Mouse (Mus musculus): ENCODE data around the gene Hspa12a.
"Not testable (repeated sequence)": the region's sequence is repeated elsewhere in the genome, so short reads cannot be mapped to it uniquely, and the experiment has no call there.

Gene Hspa12a

DNA sequence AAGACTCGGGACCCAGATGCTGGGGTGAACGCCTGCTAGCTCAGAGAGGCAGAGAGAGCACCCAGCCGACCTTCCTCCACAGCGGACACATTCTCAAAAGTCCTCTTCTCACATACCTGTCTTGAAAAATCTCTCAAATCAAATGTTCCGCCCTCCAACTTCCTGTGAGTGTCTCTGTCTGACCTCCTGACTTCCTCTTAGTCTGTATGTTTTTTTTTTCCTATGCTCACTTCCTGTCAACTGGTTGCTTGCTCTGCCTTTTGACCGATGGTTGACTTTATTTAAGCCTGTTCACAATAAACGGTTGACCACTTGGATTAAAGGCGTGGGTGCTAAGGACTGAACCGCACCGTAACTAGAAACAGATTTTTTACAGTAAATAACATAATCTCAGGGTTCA lies 35.4 kb downstream of the Hspa12a start:
- DNase-seq (ENCODE audit: low spot score): no peak

DNA sequence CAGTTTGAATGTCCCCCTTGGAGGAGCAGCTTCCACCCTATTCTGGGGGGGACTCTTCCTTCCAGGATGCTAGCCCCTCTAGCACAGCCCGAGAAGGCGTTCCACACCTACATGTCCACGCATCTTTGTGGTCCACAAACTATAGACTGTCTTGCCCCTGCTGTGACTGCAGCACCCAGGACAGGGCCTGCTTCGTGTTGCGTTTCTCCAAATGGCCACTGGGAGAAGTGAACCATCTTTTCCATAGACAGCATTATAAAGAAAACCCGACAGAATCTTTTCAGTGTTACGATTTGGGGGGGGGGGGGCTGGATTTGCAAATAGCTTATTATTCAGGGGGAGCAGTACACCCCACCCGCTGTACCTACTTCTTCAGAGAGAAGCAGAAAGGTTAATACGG lies 36.8 kb downstream of the Hspa12a start:
- no peak for DNase-seq (ENCODE audit: low spot score)

DNA sequence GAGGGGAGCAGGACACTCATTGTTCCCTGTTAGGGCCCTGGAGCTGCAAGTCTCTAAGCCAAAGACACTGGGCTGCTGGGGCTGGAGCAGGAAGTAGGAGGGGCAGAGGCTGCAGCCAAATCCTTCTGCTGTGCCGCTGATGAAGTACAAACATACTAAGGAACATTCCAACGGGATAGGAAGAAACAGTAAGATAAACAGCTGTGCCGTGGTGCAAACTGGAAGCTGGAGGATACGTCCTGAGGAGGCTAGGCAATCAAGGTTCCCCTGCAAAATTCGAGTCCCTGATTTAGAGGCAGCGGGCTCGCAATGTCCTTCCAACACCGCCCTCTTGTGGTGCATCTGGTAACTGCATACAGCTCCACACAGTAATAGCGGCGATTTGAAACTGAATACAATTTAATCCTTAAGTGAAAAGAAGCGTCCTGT lies 39.5 kb downstream of the Hspa12a start:
- DNase-seq (ENCODE audit: low spot score): peak; percentile 54

DNA sequence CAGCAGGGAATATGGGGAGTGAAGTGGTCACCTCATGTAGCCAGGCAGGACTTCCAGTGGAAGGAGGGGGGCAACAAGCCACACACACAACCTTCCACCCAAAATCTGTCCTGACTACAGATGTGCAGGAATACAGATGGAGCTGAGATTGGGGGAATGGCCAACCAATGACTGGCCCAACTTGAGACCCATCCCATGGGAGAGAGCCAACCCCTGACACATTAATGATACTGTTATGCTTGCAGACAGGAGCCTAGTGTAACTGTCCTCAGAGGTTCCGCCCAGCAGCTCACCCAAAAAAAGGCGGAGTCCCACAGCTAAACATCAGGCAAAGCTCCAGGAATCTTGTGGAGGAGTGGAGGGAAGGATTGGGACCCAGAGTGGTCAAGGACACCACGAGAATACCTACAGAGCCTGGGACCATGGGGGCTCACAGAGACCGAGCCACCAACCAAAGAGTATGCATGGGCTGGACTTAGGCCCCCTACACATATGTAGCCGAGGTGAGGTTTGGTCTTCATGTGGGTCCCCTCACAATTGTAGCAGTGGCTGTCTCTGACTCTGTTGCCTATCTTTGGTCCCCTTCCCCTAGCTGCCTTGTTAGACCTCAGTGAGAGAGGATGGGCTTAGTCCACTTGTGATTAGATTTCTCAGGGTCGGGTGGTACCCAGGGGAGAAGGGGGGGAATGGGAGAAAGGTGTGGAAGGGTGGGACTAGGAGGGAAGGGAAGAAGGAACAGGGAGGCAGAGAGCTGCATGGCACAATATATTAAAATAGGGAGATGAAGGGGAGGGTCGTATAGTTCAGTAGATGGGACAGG lies 40.2 kb downstream of the Hspa12a start:
- DNase-seq (ENCODE audit: low spot score): no peak

GRCm38 (mm10) chr19:58900471-58900870 lies 43.0 kb downstream of the Hspa12a start:
- not testable (repeated sequence) for DNase-seq (ENCODE audit: low spot score)

DNA sequence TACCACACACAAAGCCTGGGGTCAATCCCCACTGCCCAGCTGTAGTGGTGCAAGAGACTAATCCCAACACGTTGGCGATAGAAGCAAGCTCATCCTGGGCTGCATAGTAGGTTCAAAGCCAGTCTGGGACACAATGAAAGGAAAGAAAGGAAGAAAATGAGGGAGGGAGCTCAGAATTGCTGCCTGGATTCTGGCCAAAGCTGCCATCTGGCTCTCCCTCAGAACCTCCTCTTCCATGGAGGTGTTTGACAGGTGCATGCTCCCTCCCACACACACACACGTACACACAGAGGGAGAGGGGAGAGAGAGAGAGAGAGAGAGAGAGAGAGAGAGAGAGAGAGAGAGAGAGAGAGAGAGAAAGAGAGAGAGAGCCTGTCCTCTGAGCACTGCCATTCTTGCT lies 47.2 kb downstream of the Hspa12a start:
- DNase-seq (ENCODE audit: low spot score): no peak

DNA sequence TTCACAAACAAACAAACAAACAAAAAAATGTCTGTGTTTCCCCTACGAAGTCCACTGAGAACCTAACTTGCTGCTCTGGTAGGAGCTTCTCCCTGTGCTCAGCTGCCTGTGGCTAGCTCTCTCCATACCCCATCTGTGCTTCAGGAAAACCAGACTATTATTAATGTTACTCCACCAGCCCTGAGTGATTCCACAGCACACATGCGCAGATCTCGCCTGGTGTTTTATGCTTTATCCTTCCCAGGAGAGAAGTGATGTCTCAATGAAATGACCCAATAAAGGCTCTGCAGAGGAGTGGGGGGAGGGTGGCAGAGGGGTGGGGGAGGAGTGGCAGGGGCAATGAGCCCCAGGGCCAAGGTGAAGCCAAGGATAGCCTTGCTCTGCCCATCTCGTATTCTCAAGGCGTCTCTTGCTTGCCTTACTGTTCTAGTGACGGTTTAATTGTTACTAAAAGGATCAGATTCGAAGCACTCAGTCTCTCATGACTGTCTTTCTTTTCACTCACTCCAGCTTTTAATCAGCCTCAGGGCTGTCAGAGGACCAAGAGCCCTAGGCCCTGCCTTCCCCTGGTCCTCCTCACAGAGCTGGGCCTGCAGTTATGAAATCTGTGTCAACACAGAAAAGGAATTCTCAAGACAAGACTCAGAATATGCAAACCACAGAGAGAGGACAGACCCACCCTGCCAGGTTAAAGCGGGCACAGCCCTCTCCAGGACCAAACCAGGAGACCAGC lies 54.0 kb downstream of the Hspa12a start:
- no peak for DNase-seq (ENCODE audit: low spot score)

GRCm38 (mm10) chr19:58886467-58886866 lies 57.0 kb downstream of the Hspa12a start:
- no peak for DNase-seq (ENCODE audit: low spot score)

DNA sequence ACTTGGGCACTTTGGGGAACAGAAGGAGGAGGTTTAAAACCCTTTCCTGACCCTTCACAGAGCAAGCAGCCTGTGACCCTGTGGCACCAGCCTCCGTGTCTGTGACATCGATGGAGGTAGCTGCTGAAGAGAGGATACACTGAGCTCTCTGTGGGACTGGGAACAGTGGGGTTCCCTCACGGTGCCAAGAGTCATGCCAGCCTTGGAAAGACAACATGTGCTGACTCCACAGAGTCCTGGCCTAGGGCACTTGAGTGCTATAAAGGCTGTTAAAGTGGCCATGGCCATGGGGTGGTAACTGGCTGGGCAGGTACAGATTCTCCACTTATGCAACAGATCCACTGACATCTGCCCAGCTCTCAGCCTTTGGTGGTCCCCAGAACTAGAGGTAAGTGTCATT lies 60.0 kb downstream of the Hspa12a start:
- no peak for DNase-seq (ENCODE audit: low spot score)

- no peak for DNase-seq (ENCODE audit: low spot score)
These were observed 61.1 kb downstream of the Hspa12a start for GRCm38 (mm10) chr19:58882336-58882735.

DNA sequence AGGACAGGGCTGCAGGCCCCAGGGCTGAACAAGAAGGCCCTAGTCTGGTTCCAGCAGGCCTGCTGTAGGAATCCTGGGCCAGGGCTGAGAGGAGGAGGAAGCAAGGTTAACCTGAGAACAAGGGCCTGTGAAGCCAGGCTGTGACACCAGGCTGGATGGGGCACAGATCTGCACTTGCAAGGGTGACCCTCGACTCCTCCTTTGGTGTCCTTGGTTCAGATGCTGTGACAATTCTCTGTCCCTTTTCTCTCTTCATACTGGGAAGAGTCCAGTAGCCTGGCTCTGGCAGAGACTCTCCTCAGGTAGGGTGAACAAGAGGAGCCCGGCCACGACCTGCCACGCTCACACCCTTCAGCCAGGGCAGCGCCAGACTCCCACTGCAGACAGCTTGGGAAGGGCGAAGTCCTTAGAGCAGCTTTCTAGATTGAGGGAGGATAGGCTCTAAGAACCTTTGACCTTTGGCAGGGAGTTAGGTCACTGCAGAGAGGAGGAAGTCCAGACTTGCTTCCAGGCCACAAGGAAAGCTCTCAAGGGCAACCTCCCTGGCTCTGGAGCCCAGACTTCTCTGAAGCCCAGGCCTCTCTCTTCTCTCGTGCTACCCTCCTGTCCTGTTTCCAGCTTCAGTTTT lies 64.0 kb downstream of the Hspa12a start:
- no peak for DNase-seq (ENCODE audit: low spot score)

GRCm38 (mm10) chr19:58878560-58878959 lies 64.9 kb downstream of the Hspa12a start:
- no peak for DNase-seq (ENCODE audit: low spot score)

DNA sequence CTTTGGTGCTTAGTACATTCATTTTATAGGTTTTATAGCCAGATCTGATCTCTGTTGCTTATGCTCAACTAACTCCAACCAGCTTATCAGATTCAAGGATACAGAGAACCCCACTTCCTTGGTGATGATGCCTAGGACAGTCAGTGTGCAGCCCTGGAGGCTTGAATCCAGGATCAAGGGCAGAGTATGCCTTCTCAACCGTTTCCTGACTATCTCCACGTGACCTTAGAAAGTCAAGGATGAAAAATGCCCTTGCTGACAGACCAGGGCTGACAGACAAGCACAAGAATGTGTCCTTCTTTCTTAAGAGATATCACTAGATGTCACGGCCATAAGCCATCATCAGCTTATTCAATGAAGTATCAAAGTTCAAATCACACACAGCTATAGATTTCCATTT lies 69.9 kb downstream of the Hspa12a start:
- no peak for DNase-seq (ENCODE audit: low spot score)

GRCm38 (mm10) chr19:58872381-58873259 lies 70.8 kb downstream of the Hspa12a start:
- no peak for DNase-seq (ENCODE audit: low spot score)

- DNase-seq (ENCODE audit: low spot score): no peak
These were observed 71.6 kb downstream of the Hspa12a start for GRCm38 (mm10) chr19:58871878-58872277.

DNA sequence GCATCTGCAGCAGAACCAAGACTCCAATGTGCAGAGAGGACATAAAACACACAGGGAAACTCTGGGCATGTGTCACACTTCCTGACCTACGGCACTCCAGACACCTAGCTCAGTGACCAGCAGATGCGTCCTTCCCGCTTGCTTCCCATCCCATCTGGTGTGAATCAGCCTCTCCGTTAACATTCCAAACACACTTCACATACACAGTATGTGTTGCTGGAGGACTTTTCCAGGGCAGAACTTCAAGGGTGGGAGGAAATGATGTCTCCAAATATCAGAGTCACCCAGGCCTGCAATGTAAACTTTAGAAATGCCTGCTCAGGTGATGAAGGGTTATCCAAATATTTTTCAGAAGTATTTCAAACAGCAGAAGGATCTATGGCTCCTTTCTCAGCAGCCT lies 76.8 kb downstream of the Hspa12a start:
- DNase-seq (ENCODE audit: low spot score): no peak

GRCm38 (mm10) chr19:58865224-58865623 lies 78.2 kb downstream of the Hspa12a start:
- DNase-seq (ENCODE audit: low spot score): no peak

GRCm38 (mm10) chr19:58864006-58864573 lies 79.4 kb downstream of the Hspa12a start:
- no peak for DNase-seq (ENCODE audit: low spot score)

DNA sequence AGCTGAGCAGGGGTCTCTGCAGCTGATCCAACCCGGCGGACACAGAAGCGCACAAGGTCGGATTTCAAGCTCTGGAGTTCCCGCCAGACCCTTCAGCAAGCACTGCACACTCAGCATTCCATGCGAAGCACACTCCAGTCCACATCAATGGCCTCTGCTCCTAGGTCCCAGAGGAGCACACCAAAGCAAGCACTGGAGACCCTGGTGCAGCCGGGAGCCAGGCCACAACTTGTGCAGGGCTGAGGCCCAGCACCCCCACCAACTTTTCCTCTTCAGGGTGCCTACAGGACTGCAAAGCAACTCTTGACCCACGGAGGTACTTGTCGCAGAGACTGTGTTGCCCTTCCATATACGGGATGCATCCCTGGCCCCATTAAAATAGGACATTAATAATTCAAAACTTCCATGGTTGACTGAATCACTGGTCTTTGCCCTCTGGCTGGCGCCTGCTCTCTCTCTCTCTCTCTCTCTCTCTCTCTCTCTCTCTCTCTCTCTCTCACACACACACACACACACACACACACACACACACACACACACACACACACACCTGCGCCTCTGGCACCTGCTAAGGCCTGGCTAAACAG lies 82.2 kb downstream of the Hspa12a start:
- DNase-seq (ENCODE audit: low spot score): no peak

GRCm38 (mm10) chr19:58860255-58861173 lies 82.9 kb downstream of the Hspa12a start:
- DNase-seq (ENCODE audit: low spot score): peak; percentile 36
